Mouse (Mus musculus): ENCODE measurements at regions not wholly inside any gene's neighbourhood (a gene's known extent, or its start where the extent isn't known, plus 50 kb on each side); places are given as distances from the start of the nearest gene placed in this dataset.

- TF ChIP-seq GATA1 (IDR thresholded peaks at IDR 0.05; ENCODE audit: borderline replicate concordance, low read length) (no peak), CTCF (IDR thresholded peaks at IDR 0.05; ENCODE audit: low read depth, low read length) (no peak), TAL1 (conservative IDR thresholded peaks at IDR 0.05; ENCODE audit: low read depth, low read length) (no peak), POLR2AphosphoS5 (IDR thresholded peaks at IDR 0.05; ENCODE audit: insufficient replicate concordance, low read depth, low read length) (no peak)
These were observed 297.0 kb downstream of the Bcor start for GRCm38 (mm10) chrX:11863106-11863505.

Measured in G1E (cell line).